Mouse (Mus musculus): ENCODE data around the gene Prr12. TPM values are rescaled to one million over a fixed set of nuclear protein-coding genes. Genes with fewer than 3 reads are reported as not detected.
A peak's percentile ranks its signal among the peaks of the same experiment; 100 is the strongest.

Prr12 gene
- polyA plus RNA-seq, 1 experiment from 2014 or later = 16.2 TPM

DNA sequence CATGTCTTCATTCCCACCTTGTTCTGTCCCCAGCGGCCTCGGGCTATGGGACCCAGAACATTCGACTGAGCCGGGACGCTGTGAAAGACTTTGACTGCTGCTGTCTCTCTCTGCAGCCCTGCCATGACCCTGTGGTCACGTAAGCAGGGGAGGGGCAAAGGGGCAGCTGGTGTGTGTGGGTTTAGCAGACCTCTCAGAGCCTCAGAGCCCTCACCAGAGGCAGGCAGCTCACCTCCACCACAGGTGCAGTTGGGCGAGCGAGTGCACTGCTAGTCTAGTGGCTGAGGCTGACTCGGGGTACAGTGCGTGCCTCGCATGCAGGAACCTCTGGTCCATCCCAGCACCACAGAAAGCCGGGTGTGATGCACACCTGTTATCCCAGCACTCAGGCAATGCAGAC lies 21.3 kb upstream of the Prr12 start:
- ATAC-seq (replicated peaks) = no peak
- WGBS = 92% methylated on average over 12 of the region's 12 CpGs
- H3K27me3 ChIP-seq (replicated peaks) = no peaks in the 10 kb centered on the region

DNA sequence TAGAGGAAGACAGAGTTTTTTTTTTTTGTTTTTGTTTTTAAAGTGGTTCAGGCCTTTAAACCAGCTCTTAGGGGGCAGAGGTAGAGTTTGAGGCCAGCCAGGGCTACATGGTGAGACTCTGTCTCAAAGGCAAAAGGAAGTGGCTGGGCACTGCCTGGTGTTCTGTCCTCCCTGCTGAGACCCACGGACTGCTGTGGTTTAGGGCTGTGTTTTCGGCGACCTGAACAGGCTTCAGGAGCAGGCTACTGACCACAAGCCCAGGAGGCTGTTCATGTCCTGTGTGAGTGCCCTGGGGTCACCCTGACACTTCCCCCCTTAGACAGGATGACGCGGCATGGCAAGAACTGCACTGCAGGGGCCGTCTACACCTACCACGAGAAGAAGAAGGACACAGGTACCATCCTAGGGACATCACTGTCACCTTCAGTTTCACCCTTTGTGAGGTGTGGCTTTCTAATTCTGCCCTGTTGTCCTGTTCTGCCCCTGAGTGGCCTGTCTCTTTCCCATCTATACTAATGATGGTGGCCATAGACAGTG lies 20.6 kb upstream of the Prr12 start:
- H3K27me3 ChIP-seq (replicated peaks) = no peaks in the 10 kb centered on the region
- 88% methylated on average over 7 of the region's 7 CpGs for WGBS

More for the DNA sequence above, 21.3 kb upstream of the Prr12 start:
- no peak overlapping the region for H3K27ac ChIP-seq
- no peak overlapping the region for H3K9ac ChIP-seq
- peaks cover 9% of the 10 kb centered on the region; the same call in 1 of the 2 replicates for H3K36me3 ChIP-seq (replicated peaks)
- H3K4me1 ChIP-seq = no peaks in the 10 kb centered on the region
- H3K4me2 ChIP-seq = no peak overlapping the region
- no peak overlapping the region for H3K4me3 ChIP-seq
- H3K9me3 ChIP-seq = no peaks in the 10 kb centered on the region

DNA sequence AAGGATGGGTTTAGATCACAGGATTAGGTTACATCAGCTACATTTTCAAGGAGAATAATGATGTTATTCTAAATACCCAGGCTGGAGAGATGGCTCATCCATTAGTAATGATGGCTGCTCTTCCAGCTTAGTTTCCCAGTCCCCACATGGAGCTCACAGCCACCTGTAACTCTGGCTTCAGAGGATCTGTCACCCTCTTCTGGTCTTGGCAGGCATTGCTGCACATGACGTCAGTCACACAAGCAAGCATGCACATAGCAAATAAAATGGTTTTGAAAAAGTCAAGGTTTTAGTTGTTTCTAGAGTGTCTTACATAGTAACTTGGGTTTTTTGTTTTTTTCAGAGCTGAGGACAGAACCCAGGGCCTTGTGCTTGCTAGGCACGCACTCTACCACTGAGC lies 19.5 kb upstream of the Prr12 start:
- Histone ChIP-seq H3K27ac (no peak overlapping the region), H3K4me3 (no peak overlapping the region), H3K36me3 (replicated peaks) (peaks cover 9% of the 10 kb centered on the region; the same call in 1 of the 2 replicates), H3K9ac (no peak overlapping the region), H3K4me1 (no peaks in the 10 kb centered on the region), H3K4me2 (no peak overlapping the region), H3K27me3 (replicated peaks) (no peaks in the 10 kb centered on the region), H3K9me3 (no peaks in the 10 kb centered on the region)
- no peak for ATAC-seq (replicated peaks)
- WGBS = 76% methylated on average over 2 of the region's 2 CpGs

More for the DNA sequence above, 20.6 kb upstream of the Prr12 start:
- ATAC-seq (replicated peaks) = no peak
- H3K9me3 ChIP-seq = no peaks in the 10 kb centered on the region
- no peak overlapping the region for H3K9ac ChIP-seq
- H3K27ac ChIP-seq = no peak overlapping the region
- no peak overlapping the region for H3K4me2 ChIP-seq
- H3K36me3 ChIP-seq (replicated peaks) = peaks cover 9% of the 10 kb centered on the region; the same call in 1 of the 2 replicates
- no peak overlapping the region for H3K4me3 ChIP-seq
- no peaks in the 10 kb centered on the region for H3K4me1 ChIP-seq

DNA sequence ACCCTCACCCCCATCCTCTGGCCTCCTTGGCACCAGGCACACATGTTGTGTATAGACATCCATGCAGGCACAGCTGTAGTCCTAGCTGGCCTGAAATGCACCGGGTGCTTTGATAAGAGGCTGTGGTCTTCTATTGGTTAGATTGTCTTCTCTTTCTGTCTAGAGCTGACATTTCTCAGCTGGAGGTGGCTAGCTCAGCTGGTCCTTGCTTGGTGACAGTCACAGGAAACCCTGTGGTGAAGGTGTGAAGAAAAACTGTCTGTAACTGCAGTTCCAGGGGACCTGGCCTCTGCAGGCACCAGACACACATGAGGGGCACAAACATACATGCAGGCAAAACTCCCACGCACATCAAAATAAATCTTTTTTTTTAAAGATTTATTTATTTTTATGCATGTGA lies 17.0 kb upstream of the Prr12 start:
- H3K9ac ChIP-seq = no peak overlapping the region
- H3K27me3 ChIP-seq (replicated peaks) = no peaks in the 10 kb centered on the region
- no peaks in the 10 kb centered on the region for H3K9me3 ChIP-seq
- ATAC-seq (replicated peaks) = no peak
- H3K36me3 ChIP-seq (replicated peaks) = no peaks in the 10 kb centered on the region
- H3K4me2 ChIP-seq = no peak overlapping the region
- 97% methylated on average over 2 of the region's 2 CpGs for WGBS
- no peak overlapping the region for H3K4me3 ChIP-seq
- no peak overlapping the region for H3K27ac ChIP-seq
- peaks cover 2% of the 10 kb centered on the region; the same call in 1 of the 2 replicates for H3K4me1 ChIP-seq

DNA sequence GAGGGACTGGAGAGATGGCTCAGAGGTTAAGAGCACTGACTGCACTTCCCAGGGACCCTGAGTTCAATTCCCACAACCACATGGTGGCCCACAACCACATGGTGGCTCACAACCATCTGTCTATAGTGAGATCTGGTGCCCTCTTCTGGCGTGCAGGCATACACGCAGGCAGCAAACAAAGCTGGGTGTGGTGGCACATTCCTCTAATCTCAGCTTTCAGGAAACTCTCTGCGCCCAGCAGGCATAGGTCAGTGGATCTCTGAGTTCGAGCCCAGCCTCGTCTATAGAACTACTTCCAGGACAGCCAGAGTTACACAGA lies 15.3 kb upstream of the Prr12 start:
- WGBS = 27% methylated on average over 5 of the region's 5 CpGs
- Histone ChIP-seq H3K27ac (no peak overlapping the region), H3K4me1 (peaks cover 17% of the 10 kb centered on the region), H3K4me2 (no peak overlapping the region), H3K9ac (no peak overlapping the region), H3K27me3 (replicated peaks) (no peaks in the 10 kb centered on the region), H3K4me3 (no peak overlapping the region), H3K36me3 (replicated peaks) (no peaks in the 10 kb centered on the region), H3K9me3 (no peaks in the 10 kb centered on the region)
- no peak for ATAC-seq (replicated peaks)

DNA sequence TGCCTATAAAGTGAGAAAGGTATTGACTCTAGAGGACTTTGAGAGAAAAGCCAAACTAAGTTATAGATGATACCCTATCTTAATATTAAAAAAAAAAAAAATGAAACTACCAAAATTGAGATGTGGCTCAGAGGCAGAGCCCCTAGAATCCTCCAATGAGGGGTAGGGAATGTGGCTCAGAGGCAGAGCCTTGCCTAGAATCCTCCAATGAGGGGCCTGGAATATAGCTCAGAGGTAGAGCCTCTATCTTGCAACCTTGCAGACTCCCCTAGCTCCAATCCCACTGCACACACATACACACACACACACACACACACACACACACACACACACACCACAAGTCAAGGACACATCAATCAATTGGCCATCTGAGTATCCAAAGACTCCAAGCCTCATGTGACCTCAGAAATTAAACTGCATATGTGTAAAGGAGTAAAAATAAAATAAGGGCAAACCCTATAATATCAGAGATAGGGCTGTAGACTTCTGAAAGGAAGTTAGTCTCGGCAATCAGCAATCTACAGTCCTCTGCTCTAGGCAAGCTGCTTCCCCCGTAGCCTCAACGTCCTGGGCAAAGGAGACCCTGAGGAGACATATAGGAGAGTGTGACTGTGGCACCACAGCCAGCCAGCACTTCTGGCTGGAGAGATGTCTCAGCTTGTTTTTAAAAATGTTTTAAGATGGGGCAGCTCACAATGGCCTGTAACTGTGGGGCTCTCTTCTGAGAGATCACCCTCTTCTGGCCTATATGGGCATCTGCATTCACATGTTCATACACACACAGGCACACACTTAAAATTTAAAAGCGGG lies 14.7 kb upstream of the Prr12 start:
- Histone ChIP-seq H3K27me3 (replicated peaks) (no peaks in the 10 kb centered on the region), H3K4me1 (peaks cover 18% of the 10 kb centered on the region), H3K9me3 (no peaks in the 10 kb centered on the region), H3K9ac (no peak overlapping the region), H3K4me3 (no peak overlapping the region), H3K4me2 (no peak overlapping the region), H3K36me3 (replicated peaks) (no peaks in the 10 kb centered on the region), H3K27ac (no peak overlapping the region)
- ATAC-seq (replicated peaks) = no peak
- WGBS = 68% methylated on average over 4 of the region's 4 CpGs

DNA sequence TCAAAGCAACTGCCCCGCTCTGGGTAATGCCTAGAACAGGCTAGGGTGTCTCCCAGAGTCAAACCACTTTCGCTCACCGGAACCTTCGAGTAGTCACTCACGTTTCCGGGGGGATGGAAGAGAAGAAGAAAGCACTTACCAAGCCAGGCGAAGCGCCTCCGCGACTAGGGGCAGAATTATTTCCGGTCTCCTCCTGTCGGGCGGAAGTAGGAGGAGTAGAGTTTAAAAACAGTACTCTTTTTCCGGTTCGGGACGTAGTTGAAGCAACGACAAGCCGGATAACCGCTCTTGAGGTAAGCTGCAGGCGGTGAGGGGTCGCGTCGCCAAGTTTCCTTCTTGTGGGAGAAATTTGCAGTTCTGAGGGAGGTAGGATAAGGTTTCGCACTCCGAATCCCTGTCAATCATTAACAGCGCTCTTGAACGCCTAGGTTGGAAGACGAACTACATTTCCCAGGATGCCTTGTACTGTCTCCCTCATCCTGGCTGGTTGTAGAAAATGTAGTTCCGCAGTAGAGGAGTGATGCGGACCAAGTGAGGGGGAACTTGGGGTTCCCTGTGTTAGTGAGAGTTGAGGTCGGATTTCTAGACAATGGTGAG lies 9.7 kb upstream of the Prr12 start, which contains the start of the genes Nosip and Prrg2:
Gene Nosip, plus strand, starts transcription at position 191 of the 597 bp plus-strand sequence.
Gene Prrg2, minus strand, starts transcription at position 439 of the 597 bp plus-strand sequence.
- Histone ChIP-seq H3K9ac (peak within 1 kb of the TSS; percentile 54), H3K4me2 (peak within 1 kb of the TSS; percentile 64), H3K27me3 (replicated peaks) (no peaks in the 10 kb centered on the region), H3K36me3 (replicated peaks) (no peaks in the 10 kb centered on the region), H3K4me3 (peak within 1 kb of the TSS; percentile 62), H3K4me1 (peaks cover 49% of the 10 kb centered on the region), H3K27ac (peak within 1 kb of the TSS; percentile 92), H3K9me3 (no peaks in the 10 kb centered on the region)
- under 1% methylated on average over 31 of the region's 31 CpGs for WGBS
- peak; percentile 85 for ATAC-seq (replicated peaks)

DNA sequence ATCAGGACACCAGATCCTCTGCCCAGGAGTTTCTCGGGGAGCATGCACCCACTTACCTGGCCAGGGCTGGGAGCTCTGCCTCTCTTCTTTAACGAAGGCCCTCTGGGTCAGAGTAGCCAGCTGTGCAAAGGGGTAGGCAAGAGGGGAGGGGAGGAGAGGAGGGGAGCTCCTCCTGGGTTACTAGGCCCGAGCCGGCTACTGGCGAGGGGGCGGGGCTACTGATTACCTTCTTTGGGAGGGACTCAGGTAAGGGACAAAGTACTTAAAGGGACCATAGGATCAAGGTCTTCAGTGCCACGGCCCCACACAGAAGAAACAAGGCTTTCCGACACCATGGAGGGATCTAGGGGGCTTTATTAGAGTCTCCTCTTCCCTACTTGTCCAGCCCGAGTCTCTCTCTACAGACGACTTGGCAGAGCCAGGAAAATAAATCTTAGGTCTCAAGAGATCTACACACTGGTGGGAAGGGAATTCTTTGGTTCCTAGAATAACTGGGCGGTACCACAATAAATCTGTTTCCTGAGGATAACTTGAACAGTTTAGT lies 8.9 kb upstream of the Prr12 start:
- WGBS = 16% methylated on average over 11 of the region's 11 CpGs
- no peak for ATAC-seq (replicated peaks)
- no peaks in the 10 kb centered on the region for H3K36me3 ChIP-seq (replicated peaks)
- peaks cover 49% of the 10 kb centered on the region for H3K4me1 ChIP-seq
- no peaks in the 10 kb centered on the region for H3K9me3 ChIP-seq
- H3K27ac ChIP-seq = peak overlapping the region; percentile 92; the same call in 1 of the 2 replicates
- no peaks in the 10 kb centered on the region for H3K27me3 ChIP-seq (replicated peaks)
- H3K4me3 ChIP-seq = peak overlapping the region; percentile 62
- peak overlapping the region; percentile 46 for H3K4me2 ChIP-seq
- no peak overlapping the region for H3K9ac ChIP-seq

DNA sequence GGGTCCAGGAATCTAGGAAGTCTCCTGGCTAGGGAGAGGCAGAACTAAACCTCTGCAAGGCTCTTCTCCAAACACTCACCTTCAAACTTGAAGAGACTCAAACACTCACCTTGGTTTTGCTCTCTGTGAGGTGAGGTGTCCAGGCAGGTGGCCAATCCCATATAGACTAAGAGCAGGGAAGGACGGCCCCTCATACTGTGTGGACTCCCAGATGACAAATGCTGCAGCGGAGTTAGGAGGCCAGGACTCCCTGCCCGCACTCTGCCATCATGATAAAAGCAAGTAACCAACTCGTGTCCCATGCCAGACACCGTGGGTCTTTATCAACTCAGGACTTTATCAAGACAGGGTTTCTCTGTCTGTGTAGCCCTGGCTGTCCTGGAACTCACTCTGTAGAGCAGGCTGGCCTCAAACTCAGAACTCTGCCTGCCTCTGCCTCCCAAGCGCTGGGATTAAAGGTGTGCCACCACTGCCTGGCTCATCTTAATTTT lies 8.0 kb upstream of the Prr12 start:
- no peak for ATAC-seq (replicated peaks)
- Histone ChIP-seq H3K4me1 (peaks cover 49% of the 10 kb centered on the region), H3K9ac (no peak overlapping the region), H3K4me2 (no peak overlapping the region), H3K9me3 (no peaks in the 10 kb centered on the region), H3K36me3 (replicated peaks) (no peaks in the 10 kb centered on the region), H3K27me3 (replicated peaks) (no peaks in the 10 kb centered on the region), H3K4me3 (no peak overlapping the region), H3K27ac (no peak overlapping the region)
- 91% methylated on average over 6 of the region's 6 CpGs for WGBS

DNA sequence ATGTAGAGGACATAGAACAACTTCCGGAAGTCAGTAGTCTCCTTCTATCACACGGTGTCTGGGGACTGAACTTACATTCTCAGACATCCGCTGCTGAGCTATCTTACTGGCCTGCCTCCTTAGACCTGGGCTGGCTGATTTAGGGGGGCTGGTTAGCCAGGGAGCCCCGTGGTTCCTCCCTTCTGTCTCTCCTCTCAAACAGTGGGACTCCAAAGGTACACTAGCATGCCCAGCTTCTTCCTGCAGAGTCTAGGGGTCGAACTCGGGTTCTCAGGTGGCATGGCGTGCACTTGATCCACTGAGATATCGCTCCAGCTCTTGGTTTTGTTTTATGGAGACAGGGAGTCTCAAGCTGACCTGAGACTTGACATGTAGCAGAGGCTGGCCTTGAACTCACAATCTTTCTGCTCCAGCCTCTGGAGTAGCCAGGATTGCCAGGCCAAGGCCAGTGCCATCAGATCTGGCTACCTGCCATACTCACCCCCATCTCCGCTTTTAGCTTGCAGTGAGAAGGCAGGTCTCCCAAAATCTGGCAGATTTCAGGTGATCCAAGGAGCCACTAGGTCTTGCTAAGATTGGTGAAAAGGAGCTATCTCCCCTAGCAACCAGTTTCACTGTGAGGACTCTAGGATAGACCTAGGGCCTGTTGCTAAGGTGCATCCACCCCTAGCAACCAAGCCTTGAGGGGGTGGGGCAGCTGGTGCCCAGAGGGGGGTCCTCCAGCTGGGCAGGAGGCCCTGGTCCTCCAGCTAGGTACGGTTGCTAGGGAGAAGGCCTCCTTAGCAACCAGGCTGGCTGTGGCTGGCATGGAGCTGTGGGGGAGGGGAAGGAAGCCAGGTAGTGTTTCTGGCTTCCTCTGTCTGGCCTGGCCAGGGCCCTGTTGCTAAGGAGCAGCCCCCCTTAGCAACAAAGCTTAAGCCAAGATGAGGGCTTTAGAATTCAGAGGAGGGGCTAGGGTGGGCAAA lies 6.2 kb upstream of the Prr12 start:
- no peak overlapping the region for H3K9ac ChIP-seq

DNA sequence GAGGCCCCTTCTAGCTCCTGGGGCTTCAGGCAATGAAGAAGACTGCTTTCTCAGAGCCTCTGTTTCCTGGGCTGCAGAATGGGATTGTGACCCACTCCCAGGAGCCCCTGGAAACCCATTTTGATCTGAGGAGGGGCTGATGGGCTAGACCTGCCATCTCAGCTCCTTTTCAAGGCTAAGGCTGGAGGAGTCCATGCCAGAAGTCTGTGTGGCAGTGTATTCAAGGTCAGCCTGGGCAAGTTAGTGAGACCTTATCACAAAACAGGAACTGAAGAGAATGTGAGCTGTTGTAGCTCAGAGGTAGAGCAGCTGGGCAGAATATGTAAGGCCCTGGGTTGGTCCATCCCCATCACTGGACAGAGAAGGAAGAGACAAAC lies 4.3 kb upstream of the Prr12 start:
- no peak for ATAC-seq (replicated peaks)
- Histone ChIP-seq H3K9me3 (no peaks in the 10 kb centered on the region), H3K4me2 (no peak overlapping the region), H3K4me3 (no peak overlapping the region), H3K27ac (no peak overlapping the region), H3K36me3 (replicated peaks) (no peaks in the 10 kb centered on the region), H3K9ac (no peak overlapping the region), H3K27me3 (replicated peaks) (no peaks in the 10 kb centered on the region), H3K4me1 (peaks cover 36% of the 10 kb centered on the region)

More for the DNA sequence above, 6.2 kb upstream of the Prr12 start:
- peaks cover 43% of the 10 kb centered on the region for H3K4me1 ChIP-seq
- H3K9me3 ChIP-seq = no peaks in the 10 kb centered on the region
- H3K36me3 ChIP-seq (replicated peaks) = no peaks in the 10 kb centered on the region
- 81% methylated on average over 10 of the region's 10 CpGs for WGBS
- peak overlapping the region; percentile 5; the same call in 1 of the 2 replicates for H3K4me2 ChIP-seq
- ATAC-seq (replicated peaks) = peak; percentile 55
- H3K27me3 ChIP-seq (replicated peaks) = no peaks in the 10 kb centered on the region
- H3K4me3 ChIP-seq = no peak overlapping the region
- H3K27ac ChIP-seq = peak overlapping the region; percentile 81
